Mouse (Mus musculus) NIH3T3 (cell line): ENCODE results near the gene Gemin7.
A peak's percentile ranks its signal among the peaks of the same experiment; 100 is the strongest.

ENCODE experiments used
- DNase-seq: peaks from one replicate; pipeline ENCODE4 v3.0.0-alpha.2; 2012; ENCODE audit warnings: low read depth

Gene Gemin7

GRCm38 (mm10) chr7:19547344-19547969 lies 29.9 kb downstream of the Gemin7 start:
- DNase-seq, result no peak

- DNase-seq, result peak; percentile 55
These were observed 31.4 kb downstream of the Gemin7 start for GRCm38 (mm10) chr7:19546007-19546406.

- DNase-seq, result no peak
These were observed 33.8 kb downstream of the Gemin7 start for GRCm38 (mm10) chr7:19543584-19543983.

- DNase-seq, result no peak
These were observed 35.2 kb downstream of the Gemin7 start for GRCm38 (mm10) chr7:19542155-19542691.

- DNase-seq, result no peak
These were observed 35.7 kb downstream of the Gemin7 start for GRCm38 (mm10) chr7:19541681-19542154.

- DNase-seq, result no peak
These were observed 36.4 kb downstream of the Gemin7 start for GRCm38 (mm10) chr7:19540771-19541566.

GRCm38 (mm10) chr7:19534676-19535075 lies 42.7 kb downstream of the Gemin7 start:
- DNase-seq, result no peak

- no peak for DNase-seq
These were observed 45.2 kb downstream of the Gemin7 start for GRCm38 (mm10) chr7:19532240-19532639.

- DNase-seq, result no peak
These were observed 46.3 kb downstream of the Gemin7 start for GRCm38 (mm10) chr7:19531077-19531476.

- no peak for DNase-seq
These were observed 52.3 kb downstream of the Gemin7 start for GRCm38 (mm10) chr7:19525105-19525481.

- no peak for DNase-seq
These were observed 52.8 kb downstream of the Gemin7 start for GRCm38 (mm10) chr7:19524420-19525104.

- DNase-seq, result no peak
These were observed 53.5 kb downstream of the Gemin7 start for GRCm38 (mm10) chr7:19523757-19524419.

- no peak for DNase-seq
These were observed 54.2 kb downstream of the Gemin7 start for GRCm38 (mm10) chr7:19523017-19523756.

GRCm38 (mm10) chr7:19520032-19520431 lies 57.4 kb downstream of the Gemin7 start:
- DNase-seq, result no peak

GRCm38 (mm10) chr7:19517652-19518365 lies 59.6 kb downstream of the Gemin7 start, which contains the start of gene Nkpd1:
TSS of gene Nkpd1 (plus strand) at chr7:19517838.
- DNase-seq, result peak; percentile 43
